Mouse (Mus musculus) ovary, postnatal 36 days (tissue): ENCODE results near the gene Iqub.

Experiments
- DNase-seq: peaks from one replicate; pipeline ENCODE4 v3.0.0; 2022; ENCODE audit warnings: low spot score, mixed read lengths

Iqub gene

DNA sequence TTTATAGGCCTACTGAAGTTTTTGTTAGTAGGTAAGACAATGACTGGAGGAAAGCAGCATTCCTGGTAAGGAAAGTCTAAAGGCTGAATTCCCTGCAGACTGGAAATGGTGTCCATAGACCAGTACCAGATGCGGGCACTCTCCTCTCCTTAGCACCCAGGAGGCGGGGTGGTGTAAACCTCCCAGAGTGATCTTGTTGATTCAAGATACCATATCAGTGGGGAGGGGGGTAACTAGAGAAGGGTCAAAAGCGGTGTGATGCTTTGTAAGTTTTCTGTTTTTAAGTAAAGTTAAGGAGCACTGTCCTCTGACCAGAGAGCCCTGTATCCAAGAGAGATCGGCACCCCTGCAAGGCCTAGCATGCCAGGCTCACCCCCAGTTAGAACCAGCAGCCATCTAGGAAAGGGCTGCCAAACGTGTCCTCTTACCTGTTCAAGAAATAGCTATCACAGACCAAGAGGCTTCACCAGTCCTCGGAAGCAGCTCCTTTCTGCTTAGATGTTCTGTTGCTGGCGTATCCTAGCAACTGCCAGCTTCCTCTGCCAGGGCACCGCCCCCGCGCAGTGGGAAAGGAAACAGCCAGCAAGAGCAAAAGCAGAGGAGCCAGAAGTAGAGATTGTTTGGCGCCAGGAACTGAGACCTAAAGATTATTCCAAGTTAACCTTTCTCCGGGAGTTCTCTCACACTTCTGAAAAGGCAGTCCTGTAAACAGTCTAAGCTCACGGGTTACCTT lies at the start of gene Iqub:
Iqub (minus strand) TSS at position 516 of the 733 bp plus-strand sequence.
- peak; percentile 65 for DNase-seq

DNA sequence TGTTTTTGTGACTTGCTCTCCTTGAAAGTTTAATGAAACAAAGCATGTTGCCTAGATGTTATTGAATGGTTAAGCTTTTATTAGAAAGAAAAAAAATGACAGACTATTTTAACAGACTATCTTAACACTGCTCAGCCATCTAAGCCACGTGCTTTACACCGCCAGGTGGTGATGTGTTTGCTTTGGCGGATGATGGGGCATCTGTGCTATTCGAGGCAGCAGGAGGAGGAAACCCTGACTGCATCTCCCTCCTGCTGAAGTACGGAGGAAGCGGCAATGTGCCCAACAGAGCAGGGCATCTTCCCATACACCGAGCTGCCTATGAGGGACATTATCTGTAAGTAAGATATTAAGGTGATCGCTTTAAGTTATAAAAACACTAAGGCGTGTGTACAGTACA lies 49.2 kb upstream of the Iqub start:
- DNase-seq: no peak

DNA sequence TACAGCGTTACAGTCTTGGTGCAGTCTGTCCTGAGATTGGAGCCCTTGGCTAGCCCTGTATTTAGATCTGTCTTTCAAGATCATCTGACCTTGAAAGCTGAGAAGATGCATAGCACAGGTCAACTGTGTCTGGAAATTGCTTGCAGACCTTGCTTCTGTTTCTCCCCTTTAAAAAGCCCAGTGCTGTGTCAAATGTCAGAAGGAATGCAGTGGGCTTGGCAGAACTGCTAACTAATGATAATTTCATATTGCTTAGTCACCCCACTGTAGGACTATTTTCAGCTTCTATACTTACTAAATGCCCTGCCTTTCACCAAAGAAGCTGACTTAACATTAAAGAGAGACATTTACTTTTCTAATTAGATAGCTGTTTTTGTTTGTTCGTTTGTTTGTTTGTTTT lies 40.6 kb upstream of the Iqub start:
- no peak for DNase-seq

DNA sequence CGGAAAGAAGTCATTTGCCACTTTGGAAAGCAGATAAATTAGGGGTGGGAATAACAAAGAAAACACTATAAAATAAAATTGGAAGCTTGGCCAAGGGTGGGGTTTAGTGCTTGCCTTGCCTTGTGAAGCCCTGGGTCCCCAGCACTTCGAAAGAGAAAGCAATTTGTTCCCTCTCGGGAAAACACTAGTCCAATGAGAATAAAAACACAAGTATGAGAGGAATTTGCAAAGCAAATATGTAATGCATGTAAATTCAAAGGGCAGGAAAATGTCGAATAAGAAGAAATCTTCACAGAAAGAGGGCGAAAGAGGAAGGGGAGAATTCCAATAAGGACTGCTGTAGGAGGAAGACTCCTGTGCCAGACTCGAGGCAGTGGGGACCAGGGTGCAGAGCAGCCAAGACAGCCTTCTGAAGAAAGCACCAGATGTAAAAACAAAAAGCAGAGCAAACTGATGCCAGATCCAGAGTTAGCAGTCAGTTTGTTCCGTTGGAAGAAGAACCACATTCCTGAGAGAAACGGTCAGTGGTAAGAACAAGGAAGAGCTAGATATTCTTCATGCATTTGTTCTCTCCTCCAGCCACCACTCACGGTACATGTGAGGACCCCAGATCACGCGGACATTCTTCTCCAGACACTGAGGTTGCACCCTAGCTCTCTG lies 39.7 kb upstream of the Iqub start:
- DNase-seq: no peak

DNA sequence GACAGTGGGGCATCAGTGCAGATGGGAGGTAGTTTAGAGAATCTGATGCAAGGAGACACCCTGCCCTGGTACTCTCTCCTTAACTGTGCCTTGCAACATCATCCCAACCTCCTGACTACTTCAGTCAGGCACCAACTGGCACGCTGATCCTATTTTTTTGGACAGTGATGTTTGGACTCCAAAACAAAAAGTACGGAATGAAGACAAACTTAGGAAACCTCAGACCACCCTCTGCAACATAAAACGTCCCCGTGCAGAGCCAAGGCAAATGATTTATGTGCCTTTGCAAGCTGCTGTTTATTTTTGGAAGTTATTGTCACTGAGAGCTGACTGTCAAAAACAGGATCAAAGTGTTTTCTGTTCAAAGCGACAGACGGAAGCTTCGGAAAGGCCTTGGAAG lies 37.2 kb upstream of the Iqub start:
- DNase-seq: no peak

DNA sequence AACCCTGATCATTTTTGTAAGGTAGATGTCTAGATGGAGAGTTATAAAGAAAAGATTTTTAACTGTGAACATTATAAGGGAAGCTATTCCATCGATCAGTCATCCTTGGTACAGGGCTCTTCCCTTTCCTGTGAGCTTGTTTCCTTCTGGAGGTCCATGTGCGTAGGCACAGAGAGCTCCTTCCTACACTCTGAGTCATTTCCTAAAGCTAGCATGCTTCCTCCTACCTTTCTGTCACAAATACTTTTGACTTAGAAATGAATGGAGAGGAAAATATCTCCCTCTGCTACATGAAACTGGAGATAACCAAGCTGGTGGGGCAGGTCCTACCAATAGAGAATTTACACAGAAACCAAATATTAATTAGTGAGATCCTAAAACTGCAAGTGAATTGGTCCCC lies 34.9 kb upstream of the Iqub start:
- no peak for DNase-seq

DNA sequence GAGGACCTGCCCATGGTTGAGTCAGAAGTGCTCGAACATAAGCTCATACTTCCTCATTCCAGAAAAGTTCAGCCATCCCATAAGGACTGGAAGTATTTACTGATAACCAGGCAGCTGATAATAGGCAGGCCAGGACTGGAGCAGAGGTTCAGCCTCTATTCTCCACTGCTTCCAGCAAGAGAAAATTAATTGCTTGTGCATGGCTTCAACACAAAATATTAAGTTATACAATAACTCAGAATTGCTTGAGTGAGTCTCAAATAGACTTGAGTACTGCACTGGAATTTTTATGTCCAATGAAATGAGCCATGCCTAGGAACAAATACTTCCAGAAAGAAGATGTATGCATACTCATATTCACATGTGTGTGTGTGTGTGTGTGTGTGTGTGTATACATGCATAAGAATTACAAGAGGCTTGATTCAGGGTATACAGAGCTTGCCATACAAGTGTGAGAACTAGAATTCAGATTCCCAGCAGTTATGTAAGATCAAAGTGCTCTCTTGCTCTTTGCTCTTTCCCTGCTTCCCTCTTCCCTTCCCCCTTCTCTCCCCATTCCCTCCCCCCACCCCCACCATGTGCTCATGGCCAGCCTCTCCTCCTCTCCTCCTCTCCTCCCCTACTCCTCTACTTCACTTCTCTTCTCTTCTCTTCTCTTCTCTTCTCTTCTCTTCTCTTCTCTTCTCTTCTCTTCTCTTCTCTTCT lies 32.0 kb upstream of the Iqub start:
- no peak for DNase-seq

DNA sequence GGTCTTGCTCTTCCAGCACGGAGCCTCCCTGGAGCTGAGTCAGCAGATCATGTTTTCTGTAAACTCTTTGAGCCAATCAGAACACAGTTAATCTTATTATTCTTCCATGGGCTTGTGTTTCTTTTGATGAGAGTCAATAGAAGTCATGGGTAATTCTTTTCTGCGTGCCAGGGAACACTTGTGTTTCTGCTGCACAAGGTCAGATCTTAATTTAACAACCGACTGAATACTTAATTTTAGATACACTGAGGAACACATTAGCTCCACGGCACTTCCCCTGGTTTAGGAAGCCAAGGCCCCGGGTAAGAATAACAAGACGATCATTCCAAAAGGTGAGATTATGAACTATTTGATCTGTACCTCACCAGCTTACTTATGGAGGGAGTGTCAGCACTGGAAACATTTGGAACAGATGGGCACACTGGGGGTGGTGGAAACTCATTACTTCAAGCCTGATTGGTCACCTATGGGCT lies 28.3 kb upstream of the Iqub start:
- no peak for DNase-seq

DNA sequence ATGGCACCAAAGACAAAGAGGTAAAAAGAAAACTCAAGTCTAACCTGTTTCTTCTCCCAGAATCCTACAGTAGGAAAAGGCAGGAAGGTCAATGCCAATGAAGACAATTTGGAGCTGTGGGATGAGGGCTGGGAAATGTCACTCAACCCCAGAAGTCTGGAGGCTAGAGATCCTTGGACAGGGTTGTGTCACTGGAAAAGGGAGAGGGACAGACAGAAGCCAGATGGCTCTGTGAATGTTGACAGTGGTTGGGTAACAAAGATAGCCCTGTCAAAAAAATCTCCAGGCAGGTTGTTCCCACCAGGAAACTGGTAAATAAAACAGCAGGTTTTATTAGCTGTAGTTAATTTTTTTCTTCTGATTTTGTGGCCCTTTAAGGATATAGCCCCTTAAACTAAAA lies 27.5 kb upstream of the Iqub start:
- no peak for DNase-seq

DNA sequence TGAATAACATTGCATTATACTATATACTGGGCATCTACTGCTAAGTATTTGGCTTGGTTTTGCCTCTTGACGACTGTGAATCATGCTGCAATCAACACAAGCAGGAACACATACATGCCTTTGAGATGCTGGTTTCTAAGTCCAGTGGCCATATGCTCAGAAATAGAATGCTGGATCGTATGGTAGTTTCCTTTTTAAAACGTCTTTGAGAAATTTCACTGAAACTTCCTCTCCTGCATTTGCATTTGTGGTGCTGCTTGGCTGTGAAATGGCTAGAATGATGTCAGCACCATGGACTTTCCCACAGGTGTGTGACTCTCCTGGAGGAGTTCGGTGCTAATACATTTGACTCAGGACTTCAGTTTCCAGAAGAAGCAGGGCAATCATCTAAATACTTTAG lies 25.2 kb upstream of the Iqub start:
- DNase-seq: no peak

DNA sequence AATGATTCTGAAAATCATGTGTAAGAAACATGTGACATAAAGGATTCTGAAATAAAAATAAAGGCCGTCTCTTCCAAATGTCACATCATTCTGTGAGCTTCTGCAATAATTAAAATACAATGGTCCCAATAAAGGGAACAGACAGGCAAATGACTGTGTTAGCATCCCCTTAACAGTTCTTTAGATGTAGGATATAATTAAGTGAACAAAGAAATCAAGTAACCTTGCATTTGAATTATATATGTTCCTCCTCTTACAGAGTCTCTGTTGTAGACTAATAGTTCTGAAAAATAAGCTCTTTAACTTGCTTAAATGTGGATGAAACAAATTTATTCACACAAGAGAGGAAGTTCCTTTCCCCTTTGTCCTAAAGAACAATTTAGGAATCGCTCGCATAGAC lies 23.6 kb upstream of the Iqub start:
- DNase-seq: no peak

DNA sequence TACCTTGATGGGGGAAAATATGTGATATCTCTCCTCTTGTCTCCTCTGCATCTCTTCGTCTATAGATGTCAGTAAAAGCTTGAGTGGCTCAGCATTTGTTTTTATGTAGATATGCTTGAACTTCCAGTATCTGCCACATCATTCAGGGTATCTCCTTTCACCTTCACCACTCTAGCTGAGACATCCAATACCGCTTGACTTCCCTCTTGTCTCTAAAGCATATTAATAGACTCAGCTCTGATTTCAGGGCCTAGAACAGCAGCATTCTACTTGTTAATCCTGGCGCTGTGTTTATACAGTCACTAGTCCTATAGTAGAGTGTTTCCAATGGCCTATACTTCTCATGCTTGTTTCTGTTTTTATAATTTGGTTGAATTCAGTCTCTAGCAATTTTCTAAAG lies 17.9 kb upstream of the Iqub start:
- no peak for DNase-seq

DNA sequence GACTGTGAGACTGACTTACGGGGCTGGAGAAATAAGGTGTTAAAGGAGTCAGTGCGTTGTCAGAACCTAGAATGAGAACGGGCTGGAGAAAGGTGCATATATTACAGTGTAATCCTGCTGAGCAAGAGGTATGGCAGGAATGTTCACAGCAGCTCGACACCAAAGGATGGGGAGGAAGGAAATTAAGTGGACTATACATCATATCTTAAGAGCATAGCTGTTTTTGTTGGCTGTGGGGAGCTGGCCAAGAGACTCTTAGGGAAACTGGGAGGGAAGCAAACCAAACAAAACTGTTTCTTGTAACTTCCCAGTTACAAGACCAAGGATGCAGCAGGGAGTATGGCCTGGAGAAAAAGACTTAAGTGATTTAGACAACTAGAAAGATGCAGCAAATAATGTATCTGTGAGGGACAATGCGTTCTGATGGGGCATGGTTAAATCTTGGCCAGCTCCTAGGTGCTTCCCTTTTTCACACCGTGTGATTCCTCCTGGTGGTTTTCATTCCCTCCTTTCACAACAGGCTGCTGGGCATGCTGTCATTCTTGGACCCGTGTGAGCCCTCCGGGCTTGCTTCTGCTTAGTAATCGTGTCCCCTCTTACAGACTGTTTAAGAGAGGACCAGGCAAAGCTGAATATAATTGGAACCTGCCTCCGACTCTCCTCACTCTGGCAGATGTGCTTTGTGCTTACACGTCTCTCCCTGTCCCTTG lies 16.0 kb upstream of the Iqub start:
- DNase-seq: no peak

DNA sequence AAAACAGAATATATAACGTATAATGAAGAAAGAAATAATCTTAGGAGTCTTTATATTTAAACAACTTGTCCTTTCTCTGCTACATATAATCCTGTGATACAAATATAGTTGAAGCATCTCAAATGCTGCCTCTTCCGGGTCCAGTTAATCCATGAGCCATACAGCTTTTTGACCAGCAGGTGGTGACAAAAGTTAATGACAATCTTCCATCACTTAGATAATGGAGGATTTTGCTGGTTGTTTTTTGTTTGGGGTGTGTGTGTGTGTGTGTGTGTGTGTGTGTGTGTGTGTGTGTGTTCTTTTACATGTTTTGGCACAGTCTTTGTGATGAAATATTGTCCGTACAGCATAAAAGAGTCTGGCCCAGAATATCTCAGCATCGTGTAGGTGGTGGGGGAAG lies 15.3 kb upstream of the Iqub start:
- no peak for DNase-seq

DNA sequence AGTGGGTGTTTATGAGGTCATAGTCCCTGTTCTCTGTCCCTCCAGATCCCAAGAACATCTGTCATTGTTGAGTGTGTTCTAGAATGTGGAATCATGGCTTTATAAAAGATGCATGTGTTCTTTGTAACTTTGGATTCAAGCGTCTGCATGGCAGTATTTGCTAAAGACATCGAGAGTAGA lies 13.1 kb upstream of the Iqub start, which contains the start of gene Asb15:
Asb15 (plus strand) TSS at position 81 of the 180 bp plus-strand sequence.
- no peak for DNase-seq

DNA sequence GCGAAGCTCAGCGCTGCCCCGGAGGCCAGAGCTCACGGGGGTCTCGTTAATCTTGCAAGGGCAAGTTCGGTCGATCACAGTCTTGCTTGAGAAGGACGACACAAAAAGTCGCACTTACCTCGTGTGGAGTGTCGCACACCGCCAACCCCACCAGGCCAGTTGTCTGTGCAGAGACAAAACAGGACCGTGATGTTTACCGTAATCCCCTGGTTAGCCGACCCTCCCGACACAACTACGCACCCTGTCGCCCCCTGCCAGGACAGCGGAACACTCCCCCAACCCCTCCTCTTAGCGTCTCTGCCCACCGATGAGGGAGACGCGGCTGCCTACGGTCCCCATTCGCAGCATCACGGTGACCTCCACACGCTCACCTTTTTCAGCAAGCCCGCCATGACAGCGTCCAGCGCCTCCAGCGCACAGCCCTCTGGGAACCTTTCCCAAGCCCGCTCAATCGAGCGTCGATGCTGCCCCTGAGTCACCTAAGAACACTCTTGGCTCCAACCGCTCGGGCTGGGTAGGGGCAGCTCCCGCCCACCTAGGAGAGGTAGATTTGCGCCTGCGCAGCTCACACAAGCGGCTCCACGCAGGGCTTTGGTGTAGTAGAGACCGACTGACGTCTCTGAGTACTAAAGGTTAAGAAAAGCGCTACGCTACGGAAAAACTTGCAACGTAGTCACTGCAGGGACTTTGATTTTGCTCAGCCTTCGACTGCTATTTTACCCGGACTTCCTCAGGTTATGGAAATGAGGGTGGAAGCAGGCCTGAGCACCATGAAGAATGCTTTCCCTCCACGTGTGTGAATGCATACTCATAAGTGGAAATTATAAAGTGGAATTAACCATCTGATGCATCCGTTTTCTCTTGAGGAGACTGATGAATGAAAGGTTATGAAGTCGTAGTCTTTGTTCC lies 12.5 kb upstream of the Iqub start, which contains the start of gene Ndufa5:
Ndufa5 (minus strand) TSS at position 859 of the 909 bp plus-strand sequence.
- DNase-seq: peak; percentile 87

DNA sequence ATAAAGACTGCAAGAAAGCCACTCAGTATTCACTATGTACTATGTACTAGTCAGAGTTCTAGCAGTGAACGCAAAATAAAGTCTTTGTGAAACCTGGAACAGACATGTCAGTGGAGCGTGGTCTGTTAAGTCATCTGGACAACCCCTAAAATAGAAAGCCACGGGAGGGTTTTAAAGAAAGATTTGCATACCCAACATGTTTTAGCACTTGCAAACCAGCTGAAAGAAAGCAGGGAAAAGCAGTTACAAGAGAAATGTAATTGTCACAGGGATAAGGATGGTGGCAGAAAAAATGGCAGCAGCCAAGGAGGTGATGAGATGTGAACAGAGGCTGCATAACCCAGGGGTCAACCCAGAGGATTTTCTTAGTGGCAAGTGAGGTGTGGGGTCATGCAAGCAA lies 10.8 kb upstream of the Iqub start:
- no peak for DNase-seq

DNA sequence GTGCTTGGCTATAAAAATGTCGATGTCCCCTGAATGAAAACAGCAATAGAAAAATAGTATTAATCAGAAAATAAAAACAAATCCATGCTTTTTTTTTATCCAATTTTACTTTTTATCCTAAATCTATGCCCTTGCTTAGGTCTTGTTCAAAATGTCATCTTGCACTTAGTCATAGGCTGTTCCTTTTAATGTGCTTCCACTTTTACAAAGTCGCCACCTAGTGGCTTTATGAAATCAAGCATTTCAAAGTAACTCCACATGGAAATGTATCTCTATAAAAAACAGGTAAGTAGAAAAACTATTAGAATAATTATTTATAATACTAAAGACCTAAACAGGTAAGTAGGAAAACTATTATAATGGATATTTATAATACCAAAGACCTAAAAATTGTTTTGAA lies 1.3 kb upstream of the Iqub start:
- DNase-seq: no peak

DNA sequence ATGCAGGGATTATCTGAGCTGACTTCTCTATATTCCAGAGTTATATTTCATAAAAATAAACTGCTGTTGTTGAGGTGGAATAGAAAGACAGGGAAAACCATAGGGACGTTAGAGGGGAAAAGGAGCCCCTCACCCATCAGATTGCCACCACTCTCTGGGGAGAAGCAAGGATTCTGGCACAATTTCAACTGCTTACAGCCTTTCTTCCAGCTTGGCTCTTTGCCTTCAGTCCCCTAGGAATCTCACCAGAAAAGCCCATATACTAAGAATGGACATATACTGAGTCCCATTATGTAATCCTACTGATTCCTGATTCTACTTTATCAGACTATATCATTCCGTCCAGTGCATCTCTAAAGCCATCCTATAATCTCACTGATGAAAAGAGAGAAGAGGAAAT lies 10.7 kb downstream of the Iqub start:
- DNase-seq: no peak

DNA sequence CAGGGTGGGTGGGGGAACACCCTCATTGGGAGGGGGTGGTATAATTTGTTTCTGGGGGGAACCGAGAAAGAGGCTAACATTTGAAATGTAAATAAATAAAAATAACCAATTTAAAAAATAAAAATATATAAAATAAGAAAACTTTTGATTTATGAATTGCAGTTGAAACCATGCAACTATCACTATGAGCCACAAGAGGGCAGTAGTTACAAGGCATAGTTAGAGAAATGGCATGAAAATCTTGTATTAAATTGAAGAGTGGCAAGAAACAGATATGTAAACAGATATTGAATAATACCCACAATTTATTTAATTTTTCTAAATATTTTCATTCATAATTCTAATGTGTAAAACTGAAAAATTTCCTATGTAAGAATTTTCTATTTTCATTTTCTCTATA lies 24.5 kb downstream of the Iqub start:
- DNase-seq: no peak

DNA sequence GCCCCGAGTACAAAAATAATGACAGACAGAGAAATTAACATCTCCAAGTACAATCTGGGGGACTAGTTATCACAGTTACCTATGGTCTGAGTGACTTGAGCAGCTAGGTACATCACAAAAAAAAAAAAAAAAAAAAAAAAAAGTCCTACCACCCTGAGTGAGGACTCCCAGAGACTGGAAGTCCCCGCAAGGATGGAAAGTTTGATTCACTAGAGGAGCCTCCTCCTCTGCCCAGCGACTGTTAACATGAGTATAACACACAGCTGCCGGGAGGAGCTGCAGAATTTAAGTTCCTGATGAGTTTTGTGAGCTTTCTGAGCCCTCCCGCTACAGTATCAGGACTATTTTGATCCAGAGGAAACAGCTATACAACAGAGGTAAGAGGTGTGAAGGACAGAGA lies 28.3 kb downstream of the Iqub start:
- DNase-seq: no peak
